Mouse (Mus musculus) cortical plate, adult 2 months (tissue): Measurements from ENCODE around the gene Satb1.

Experiments
- CTCF ChIP-seq: fragments of 200-500 bp; IDR thresholded peaks from 2 replicates; pipeline ENCODE4 v1.5.1; 2011; ENCODE audit warnings: mild to moderate bottlenecking, control low read depth, low read length; ENCODE audit not compliant: insufficient read depth; ENCODE audit errors: extremely low read depth
- POLR2A ChIP-seq: fragments of 200-500 bp; IDR thresholded peaks from 2 replicates; pipeline ENCODE4 v1.6.1; 2011; ENCODE audit warnings: mild to moderate bottlenecking, low read length, control low read depth; ENCODE audit not compliant: insufficient read depth; ENCODE audit errors: extremely low read depth

DNA sequence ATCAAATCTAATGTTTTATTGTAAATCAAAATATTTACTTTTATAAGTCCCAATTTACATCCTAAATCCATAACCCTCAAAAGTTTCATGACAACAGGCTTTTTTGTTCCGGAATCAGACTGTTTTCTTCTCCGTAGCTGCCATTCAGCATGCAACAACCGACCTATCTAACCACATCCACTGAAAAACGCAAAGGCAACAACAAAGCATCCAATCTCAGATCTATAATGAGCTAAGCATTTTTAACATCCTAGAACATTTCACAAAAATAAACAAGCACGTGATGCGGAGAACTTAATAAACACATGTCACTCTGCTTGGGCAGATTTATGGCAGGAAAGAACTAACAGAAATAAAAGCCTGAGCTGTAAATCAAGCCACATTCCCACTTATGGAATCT, 32.9 kb downstream of the Satb1 start:
- TF ChIP-seq CTCF (no peak), POLR2A (no peak)
